Mouse (Mus musculus) megakaryocyte, embryonic 14.5 days (primary cell): ENCODE results near the gene Sspo.

Source experiments
- FLI1 ChIP-seq: IDR thresholded peaks from 2 replicates; pipeline ENCODE4 v1.6.1; 2012; ENCODE audit warnings: low read length, inconsistent platforms, mixed read lengths
- GATA1 ChIP-seq: IDR thresholded peaks from 3 replicates; pipeline ENCODE4 v1.6.1; 2012; ENCODE audit warnings: mixed read lengths, low read length, inconsistent platforms, borderline replicate concordance

DNA sequence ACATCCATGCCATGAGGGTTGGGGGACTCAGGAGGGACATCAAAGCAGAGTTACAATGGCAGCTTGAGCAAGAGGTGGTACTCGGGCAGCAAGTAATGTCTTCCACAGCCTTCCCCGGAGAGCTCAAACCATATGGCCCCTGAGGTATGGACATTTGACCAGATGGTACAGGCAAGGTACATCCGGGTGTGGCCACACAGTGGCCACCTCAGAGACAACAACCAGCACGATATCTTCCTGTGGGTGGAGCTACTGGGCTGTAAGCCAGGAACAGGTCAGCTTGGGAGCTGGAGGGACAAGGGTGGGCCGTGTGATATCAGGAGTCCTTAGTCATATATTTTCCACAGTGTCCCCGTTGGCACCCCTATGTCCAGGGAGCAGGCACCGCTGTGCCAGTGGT, 19.5 kb downstream of the Sspo start:
- no peak for TF ChIP-seq FLI1
- TF ChIP-seq GATA1 = no peak
